In the genomic region with DNA sequence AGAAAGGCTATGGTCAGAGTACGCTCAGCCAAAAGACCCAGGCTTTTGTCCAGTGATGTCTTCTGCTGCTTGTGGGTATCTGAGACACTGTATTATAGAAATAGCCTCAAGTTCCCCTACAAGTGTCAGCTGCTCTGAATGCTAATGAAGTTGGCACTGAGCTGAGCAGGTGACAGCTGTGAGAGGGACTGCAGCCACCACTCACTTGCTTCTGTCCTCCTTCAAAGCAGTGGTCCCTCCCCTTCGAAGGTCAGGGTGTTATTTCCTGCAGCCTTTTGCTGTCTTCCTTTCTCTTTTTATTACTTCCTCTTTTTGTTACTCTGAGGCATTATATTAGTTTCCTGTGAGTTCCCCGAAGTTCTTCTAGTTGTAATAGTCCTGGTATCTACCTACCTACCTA, we compare ENCODE assay signal across 15 mouse cellular contexts. TPM values are rescaled to one million over a fixed set of nuclear protein-coding genes. Genes with fewer than 3 reads are reported as not detected.
DNase-seq lines count a peak whose midpoint lies in the region; ATAC-seq and TF ChIP-seq lines count a peak whose summit lies in the region.
"Had no signal": no experiment of that assay in that cellular context is flagged by ENCODE, and none has a peak within 500 bp of the region (broad histone marks: within the 10 kb centered on the region; RNA-seq: fewer than 3 reads in every experiment).

No protein-coding gene starts in this region.

- no peak overlapping the region for H3K9ac ChIP-seq in forebrain, embryonic 14.5 days (ENCODE audit: low read length)
- no peak overlapping the region for H3K9ac ChIP-seq in midbrain, embryonic 14.5 days (replicated peaks; ENCODE audit: low read length)
- H3K9ac ChIP-seq: embryonic facial prominence, embryonic 15.5 days; kidney, embryonic 15.5 days; lung, embryonic 14.5 days had no signal

- H3K4me1 ChIP-seq in forebrain, embryonic 14.5 days (ENCODE audit: control insufficient read depth, insufficient read depth, low read length), result no peaks in the 10 kb centered on the region
- peaks cover 4% of the 10 kb centered on the region; the same call in 1 of the 2 replicates for H3K4me1 ChIP-seq in forebrain, embryonic 10.5 days
- H3K4me1 ChIP-seq in midbrain, embryonic 14.5 days (ENCODE audit: control insufficient read depth, insufficient read depth, low read length), result 0 out of 2 replicates have a peak, but pooled peaks cover 5% of the 10 kb centered on the region
- H3K4me1 ChIP-seq: kidney, embryonic 15.5 days had no signal

- ATAC-seq in forebrain, embryonic 14.5 days, result no peak
- ATAC-seq in midbrain, embryonic 14.5 days (ENCODE audit: low FRiP score, low TSS enrichment), result no peak
- ATAC-seq: activated CD4-positive, CD25-positive, alpha-beta regulatory T cell, adult 4 months had no signal

- WGBS in forebrain, embryonic 14.5 days, result 68% methylated on average over 3 of the region's 3 CpGs
- WGBS in forebrain, embryonic 10.5 days, result 84% methylated on average over 3 of the region's 3 CpGs
- WGBS in midbrain, embryonic 14.5 days, result 76% methylated on average over 3 of the region's 3 CpGs

- no peaks in the 10 kb centered on the region for H3K27me3 ChIP-seq in forebrain, embryonic 14.5 days (replicated peaks; ENCODE audit: control insufficient read depth, insufficient read depth, low read length)
- no peaks in the 10 kb centered on the region for H3K27me3 ChIP-seq in forebrain, embryonic 10.5 days (ENCODE audit: poor library complexity, severe bottlenecking)
- H3K27me3 ChIP-seq in midbrain, embryonic 14.5 days (ENCODE audit: control insufficient read depth, insufficient read depth, low read length), result no peaks in the 10 kb centered on the region
- H3K27me3 ChIP-seq: embryonic facial prominence, embryonic 15.5 days had no signal

- no peaks in the 10 kb centered on the region for H3K9me3 ChIP-seq in forebrain, embryonic 14.5 days (replicated peaks; ENCODE audit: control insufficient read depth, low read length)
- no peaks in the 10 kb centered on the region for H3K9me3 ChIP-seq in forebrain, embryonic 10.5 days
- H3K9me3 ChIP-seq in midbrain, embryonic 14.5 days (ENCODE audit: control insufficient read depth, low read length), result no peaks in the 10 kb centered on the region
- H3K9me3 ChIP-seq: embryonic facial prominence, embryonic 15.5 days; kidney, embryonic 15.5 days had no signal

- no peak overlapping the region for H3K27ac ChIP-seq in forebrain, embryonic 14.5 days (ENCODE audit: low read depth, low read length)
- H3K27ac ChIP-seq in forebrain, embryonic 10.5 days, result no peak overlapping the region
- no peak overlapping the region for H3K27ac ChIP-seq in midbrain, embryonic 14.5 days (replicated peaks; ENCODE audit: low read depth, low read length)
- H3K27ac ChIP-seq: embryonic facial prominence, embryonic 15.5 days; kidney, embryonic 15.5 days had no signal

- DNase-seq in forebrain, embryonic 14.5 days (ENCODE audit: low spot score), result peak; percentile 7
- no peak for DNase-seq in forebrain, embryonic 10.5 days (ENCODE audit: extremely low spot score, low spot score)
- peak; percentile 0 for DNase-seq in 416B (ENCODE audit: low read depth)
- DNase-seq in brain, embryonic 14.5 days (ENCODE audit: low read depth), result peak; percentile 41
- DNase-seq in natural killer cell, adult 2 months (ENCODE audit: low spot score in 2 of 2), result peak; percentile 5 to 80
- DNase-seq in midbrain, embryonic 14.5 days, result no peak
- DNase-seq in testis, postnatal 10 days (ENCODE audit: low spot score), result no peak
- no peak for DNase-seq in kidney, adult 11 months
- DNase-seq: cerebellum, postnatal 25 days; gastrocnemius, postnatal 36 days; lung, embryonic 14.5 days; right cerebral cortex, postnatal 25 days had no signal

- no peak for TF ChIP-seq CTCF in brain, embryonic 14.5 days (IDR thresholded peaks at IDR 0.05; ENCODE audit: borderline replicate concordance, extremely low read depth, insufficient read depth, insufficient read length)

- TF ChIP-seq POLR2A in brain, embryonic 14.5 days (IDR thresholded peaks at IDR 0.05; ENCODE audit: borderline replicate concordance, extremely low read depth, insufficient read depth, insufficient read length, poor library complexity, severe bottlenecking), result no peak

- no peak overlapping the region for H3K4me2 ChIP-seq in forebrain, embryonic 14.5 days (ENCODE audit: low read length)
- H3K4me2 ChIP-seq in midbrain, embryonic 14.5 days (ENCODE audit: low read length), result no peak overlapping the region
- H3K4me2 ChIP-seq: embryonic facial prominence, embryonic 15.5 days; kidney, embryonic 15.5 days; lung, embryonic 14.5 days had no signal

- no peak overlapping the region for H3K4me3 ChIP-seq in forebrain, embryonic 14.5 days (ENCODE audit: low read depth, low read length)
- H3K4me3 ChIP-seq in forebrain, embryonic 10.5 days, result no peak overlapping the region
- no peak overlapping the region for H3K4me3 ChIP-seq in midbrain, embryonic 14.5 days (replicated peaks; ENCODE audit: low read depth, low read length)
- H3K4me3 ChIP-seq: embryonic facial prominence, embryonic 15.5 days; kidney, embryonic 15.5 days had no signal

- H3K36me3 ChIP-seq in forebrain, embryonic 14.5 days (ENCODE audit: control insufficient read depth, insufficient read depth, low read length), result no peaks in the 10 kb centered on the region
- no peaks in the 10 kb centered on the region for H3K36me3 ChIP-seq in forebrain, embryonic 10.5 days (replicated peaks)
- no peaks in the 10 kb centered on the region for H3K36me3 ChIP-seq in midbrain, embryonic 14.5 days (ENCODE audit: control insufficient read depth, insufficient read depth, low read length)
- H3K36me3 ChIP-seq: embryonic facial prominence, embryonic 15.5 days; kidney, embryonic 15.5 days had no signal

RNA-seq across cellular contexts. Expression of a gene that starts 16.0 kb away (rescaled TPM):
- polyA plus RNA-seq in forebrain, embryonic 14.5 days (2014; fragmentation: Nextera tagmentation; extraction: Ambion mirVana), result 3.7 and 4.0 TPM in 2 replicates
- polyA plus RNA-seq in forebrain, embryonic 10.5 days (2016; fragmentation: Nextera tagmentation; extraction: Ambion mirVana), result 2.5 TPM in 2 replicates
- polyA plus RNA-seq in brain, embryonic 14.5 days (2012; rRNA removed), result 4.9 and 6.8 TPM in 2 replicates
- polyA plus RNA-seq in midbrain, embryonic 14.5 days (2014; fragmentation: Nextera tagmentation; extraction: Ambion mirVana), result 6.2 and 7.3 TPM in 2 replicates

Comparison
In these comparisons a context has a peak if more than half of its experiments do, and no peak if none do; other contexts are left out.
1. DNase-seq: peak in forebrain, embryonic 14.5 days (single experiment), 416B (single experiment), brain, embryonic 14.5 days (single experiment) and natural killer cell, adult 2 months (2 of 2); none in forebrain, embryonic 10.5 days (single experiment), midbrain, embryonic 14.5 days (single experiment), testis, postnatal 10 days (single experiment) and kidney, adult 11 months (single experiment).